Mouse (Mus musculus): ENCODE results near the gene Babam2. TPM values are rescaled to one million over a fixed set of nuclear protein-coding genes. Genes with fewer than 3 reads are reported as not detected.
"Not testable (repeated sequence)": the region's sequence is repeated elsewhere in the genome, so short reads cannot be mapped to it uniquely, and the experiment has no call there.

Babam2 gene
- total RNA-seq, 1 experiment = 33.9 TPM

DNA sequence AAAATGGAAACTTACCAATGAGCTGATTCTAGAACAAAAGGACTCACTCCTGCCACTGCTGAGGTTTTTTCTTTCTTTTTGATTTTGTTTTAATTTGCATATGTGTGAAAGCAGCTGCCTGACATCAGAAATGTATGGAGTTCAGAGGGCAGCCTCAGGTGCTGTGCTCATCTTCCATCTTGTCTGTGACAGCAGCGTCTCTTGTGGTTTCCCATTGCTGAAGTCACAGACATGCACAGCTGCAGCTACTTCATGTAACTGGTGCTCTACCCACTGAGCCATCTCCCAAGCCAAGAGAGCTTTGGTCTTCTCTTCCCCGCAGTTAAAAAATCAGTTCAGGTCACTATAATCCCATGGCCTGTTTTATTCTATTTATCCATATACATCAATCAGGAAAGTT lies 266.4 kb downstream of the Babam2 start:
- in situ Hi-C loops (cut with MboI; ENCODE audit: low sequenced_read_pairs in 2 of 2, unreplicated experiment in 2 of 2) = no loop called here
- Histone ChIP-seq H3K27ac (ENCODE audit: insufficient read depth, low read depth, low read length, poor library complexity, severe bottlenecking) (no peak overlapping the region), H3K4me3 (ENCODE audit: insufficient read depth in 1 of 2, low read depth in 1 of 2, low read length in 2 of 2, poor library complexity in 1 of 2, severe bottlenecking in 1 of 2) (no peak overlapping the region), H3K9me3 (ENCODE audit: control insufficient read depth, insufficient read depth, low read depth, low read length) (no peaks in the 10 kb centered on the region), H3K4me1 (ENCODE audit: control insufficient read depth in 2 of 2, insufficient read depth in 2 of 2, low read length in 2 of 2, poor library complexity in 1 of 2) (no peaks in the 10 kb centered on the region), H3K36me3 (ENCODE audit: control insufficient read depth, insufficient read depth, low read length, poor library complexity, severe bottlenecking) (no peaks in the 10 kb centered on the region), H3K9ac (ENCODE audit: insufficient read depth, low read depth, low read length, poor library complexity, severe bottlenecking) (no peak overlapping the region)
- TF ChIP-seq HCFC1 (IDR thresholded peaks at IDR 0.05; ENCODE audit: borderline replicate concordance, insufficient read depth, low read length) (no peak), CHD2 (IDR thresholded peaks at IDR 0.05; ENCODE audit: low read depth, low read length) (no peak), ZNF384 (IDR thresholded peaks at IDR 0.05; ENCODE audit: low read depth, low read length) (no peak), MAFK (IDR thresholded peaks at IDR 0.05; ENCODE audit: insufficient read depth, low read depth, low read length) (no peak), ZC3H11A (IDR thresholded peaks at IDR 0.05; ENCODE audit: borderline replicate concordance, low read depth, low read length) (no peak)
- DNase-seq (ENCODE audit: low read depth, low spot score) = no peak

DNA sequence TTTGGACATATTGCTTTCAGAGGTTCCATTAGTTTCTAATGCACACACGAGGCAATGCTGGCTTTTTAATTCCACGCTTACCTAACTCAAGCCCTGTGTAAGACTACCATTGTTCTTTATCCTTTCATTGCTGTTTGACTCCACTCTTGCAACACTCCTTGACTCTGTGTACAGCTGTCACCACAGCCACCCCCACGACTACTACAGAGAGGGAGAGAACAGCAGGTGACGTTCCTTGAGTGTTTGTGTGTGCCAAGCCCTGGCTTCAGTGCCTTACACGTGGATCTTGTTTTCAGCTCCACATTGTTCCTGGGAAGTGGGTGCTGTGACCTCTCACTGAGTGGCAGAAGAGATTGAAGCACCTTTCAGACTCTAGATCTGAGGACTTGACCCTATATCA lies 269.3 kb downstream of the Babam2 start:
- no peak for TF ChIP-seq MAFK (IDR thresholded peaks at IDR 0.05; ENCODE audit: insufficient read depth, low read depth, low read length)
- no peak for TF ChIP-seq ZNF384 (IDR thresholded peaks at IDR 0.05; ENCODE audit: low read depth, low read length)
- TF ChIP-seq ZC3H11A (IDR thresholded peaks at IDR 0.05; ENCODE audit: borderline replicate concordance, low read depth, low read length) = no peak
- TF ChIP-seq HCFC1 (IDR thresholded peaks at IDR 0.05; ENCODE audit: borderline replicate concordance, insufficient read depth, low read length) = no peak
- TF ChIP-seq CHD2 (IDR thresholded peaks at IDR 0.05; ENCODE audit: low read depth, low read length) = no peak
- no peak for DNase-seq (ENCODE audit: low read depth, low spot score)
- in situ Hi-C loops (cut with MboI; ENCODE audit: low sequenced_read_pairs in 2 of 2, unreplicated experiment in 2 of 2) = no loop called here
- no peak overlapping the region for H3K9ac ChIP-seq (ENCODE audit: insufficient read depth, low read depth, low read length, poor library complexity, severe bottlenecking)
- H3K4me3 ChIP-seq (ENCODE audit: insufficient read depth in 1 of 2, low read depth in 1 of 2, low read length in 2 of 2, poor library complexity in 1 of 2, severe bottlenecking in 1 of 2) = no peak overlapping the region
- no peak overlapping the region for H3K27ac ChIP-seq (ENCODE audit: insufficient read depth, low read depth, low read length, poor library complexity, severe bottlenecking)
- H3K36me3 ChIP-seq (ENCODE audit: control insufficient read depth, insufficient read depth, low read length, poor library complexity, severe bottlenecking) = no peaks in the 10 kb centered on the region
- H3K4me1 ChIP-seq (ENCODE audit: control insufficient read depth in 2 of 2, insufficient read depth in 2 of 2, low read length in 2 of 2, poor library complexity in 1 of 2) = no peaks in the 10 kb centered on the region
- no peaks in the 10 kb centered on the region for H3K9me3 ChIP-seq (ENCODE audit: control insufficient read depth, insufficient read depth, low read depth, low read length)

DNA sequence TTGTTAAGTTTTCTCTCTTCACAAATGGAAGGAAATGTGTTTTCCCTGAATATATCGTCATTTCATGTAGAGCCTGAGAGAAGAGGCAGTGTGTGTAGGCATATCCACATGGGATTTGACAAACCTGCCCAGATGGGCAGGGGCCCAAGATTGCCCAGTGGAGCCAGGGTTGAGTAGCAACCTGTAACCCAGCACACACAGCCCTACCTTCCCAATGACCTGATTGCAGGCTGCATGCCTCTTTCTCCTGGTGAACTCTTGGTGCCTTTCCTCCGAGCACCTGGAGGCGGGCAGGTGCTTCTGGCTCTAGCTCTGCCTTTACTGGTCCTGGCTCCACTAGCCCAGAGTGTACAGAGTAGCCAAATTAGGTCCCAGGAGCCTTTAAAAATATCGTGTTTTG lies 270.0 kb downstream of the Babam2 start:
- H3K9ac ChIP-seq (ENCODE audit: insufficient read depth, low read depth, low read length, poor library complexity, severe bottlenecking) = no peak overlapping the region
- no peak for DNase-seq (ENCODE audit: low read depth, low spot score)
- TF ChIP-seq CHD2 (IDR thresholded peaks at IDR 0.05; ENCODE audit: low read depth, low read length) (no peak), MAFK (IDR thresholded peaks at IDR 0.05; ENCODE audit: insufficient read depth, low read depth, low read length) (no peak), HCFC1 (IDR thresholded peaks at IDR 0.05; ENCODE audit: borderline replicate concordance, insufficient read depth, low read length) (no peak), ZC3H11A (IDR thresholded peaks at IDR 0.05; ENCODE audit: borderline replicate concordance, low read depth, low read length) (no peak), ZNF384 (IDR thresholded peaks at IDR 0.05; ENCODE audit: low read depth, low read length) (no peak)
- H3K9me3 ChIP-seq (ENCODE audit: control insufficient read depth, insufficient read depth, low read depth, low read length) = no peaks in the 10 kb centered on the region
- H3K4me1 ChIP-seq (ENCODE audit: control insufficient read depth in 2 of 2, insufficient read depth in 2 of 2, low read length in 2 of 2, poor library complexity in 1 of 2) = no peaks in the 10 kb centered on the region
- no peak overlapping the region for H3K4me3 ChIP-seq (ENCODE audit: insufficient read depth in 1 of 2, low read depth in 1 of 2, low read length in 2 of 2, poor library complexity in 1 of 2, severe bottlenecking in 1 of 2)
- in situ Hi-C loops (cut with MboI; ENCODE audit: low sequenced_read_pairs in 2 of 2, unreplicated experiment in 2 of 2) = no loop called here
- no peaks in the 10 kb centered on the region for H3K36me3 ChIP-seq (ENCODE audit: control insufficient read depth, insufficient read depth, low read length, poor library complexity, severe bottlenecking)
- no peak overlapping the region for H3K27ac ChIP-seq (ENCODE audit: insufficient read depth, low read depth, low read length, poor library complexity, severe bottlenecking)

DNA sequence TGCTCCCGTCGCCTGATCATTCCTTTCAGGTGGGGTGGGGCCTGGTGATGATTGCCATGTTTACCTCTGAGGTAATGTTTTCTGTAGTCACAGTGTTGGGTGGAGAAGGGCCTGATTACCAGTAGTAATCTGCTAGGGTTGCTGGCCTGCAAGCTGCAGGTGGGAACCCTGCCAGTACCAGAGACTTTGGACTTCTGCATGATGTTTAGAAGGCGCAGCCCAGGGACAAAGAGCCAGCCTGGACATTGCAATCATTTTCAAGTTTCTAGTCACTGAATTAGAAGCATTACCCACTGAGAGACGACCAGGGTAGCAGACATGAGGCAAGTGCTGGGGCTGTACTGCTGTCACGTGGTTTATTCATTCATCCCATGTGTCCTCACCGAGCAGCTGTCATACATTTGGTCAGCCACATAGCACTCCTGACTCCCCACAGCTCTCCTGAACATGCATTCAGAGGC lies 270.6 kb downstream of the Babam2 start:
- no peak overlapping the region for H3K9ac ChIP-seq (ENCODE audit: insufficient read depth, low read depth, low read length, poor library complexity, severe bottlenecking)

DNA sequence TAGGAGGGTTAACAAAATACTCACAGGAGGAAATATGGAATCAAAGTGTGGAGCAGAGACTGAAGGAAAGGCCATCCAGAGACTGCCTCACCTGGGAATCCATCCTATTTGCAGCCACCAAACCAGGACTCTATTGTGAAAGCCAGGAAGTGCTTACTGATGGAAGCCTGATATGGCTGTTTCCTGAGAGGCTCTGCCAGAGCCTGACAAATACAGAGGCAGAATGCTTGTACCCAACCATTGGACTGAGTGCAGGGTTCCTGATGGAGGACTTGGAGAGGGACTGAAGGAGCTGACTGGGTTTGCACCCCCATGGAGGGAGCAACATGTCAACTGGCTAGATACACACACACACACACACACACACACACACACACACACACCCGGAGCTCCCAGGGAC lies 274.9 kb downstream of the Babam2 start:
- in situ Hi-C loops (cut with MboI; ENCODE audit: low sequenced_read_pairs in 2 of 2, unreplicated experiment in 2 of 2); H3K9ac ChIP-seq (ENCODE audit: insufficient read depth, low read depth, low read length, poor library complexity, severe bottlenecking); H3K27ac ChIP-seq (ENCODE audit: insufficient read depth, low read depth, low read length, poor library complexity, severe bottlenecking); H3K4me3 ChIP-seq (ENCODE audit: insufficient read depth in 1 of 2, low read depth in 1 of 2, low read length in 2 of 2, poor library complexity in 1 of 2, severe bottlenecking in 1 of 2); H3K9me3 ChIP-seq (ENCODE audit: control insufficient read depth, insufficient read depth, low read depth, low read length); H3K4me1 ChIP-seq (ENCODE audit: control insufficient read depth in 2 of 2, insufficient read depth in 2 of 2, low read length in 2 of 2, poor library complexity in 1 of 2); H3K36me3 ChIP-seq (ENCODE audit: control insufficient read depth, insufficient read depth, low read length, poor library complexity, severe bottlenecking); DNase-seq (ENCODE audit: low read depth, low spot score): not testable (repeated sequence)

More for the DNA sequence above, 270.6 kb downstream of the Babam2 start:
- in situ Hi-C loops (cut with MboI; ENCODE audit: low sequenced_read_pairs in 2 of 2, unreplicated experiment in 2 of 2) = no loop called here
- no peak for DNase-seq (ENCODE audit: low read depth, low spot score)
- no peaks in the 10 kb centered on the region for H3K9me3 ChIP-seq (ENCODE audit: control insufficient read depth, insufficient read depth, low read depth, low read length)
- no peak overlapping the region for H3K4me3 ChIP-seq (ENCODE audit: insufficient read depth in 1 of 2, low read depth in 1 of 2, low read length in 2 of 2, poor library complexity in 1 of 2, severe bottlenecking in 1 of 2)
- H3K36me3 ChIP-seq (ENCODE audit: control insufficient read depth, insufficient read depth, low read length, poor library complexity, severe bottlenecking) = no peaks in the 10 kb centered on the region
- TF ChIP-seq CHD2 (IDR thresholded peaks at IDR 0.05; ENCODE audit: low read depth, low read length) (no peak), HCFC1 (IDR thresholded peaks at IDR 0.05; ENCODE audit: borderline replicate concordance, insufficient read depth, low read length) (no peak), ZC3H11A (IDR thresholded peaks at IDR 0.05; ENCODE audit: borderline replicate concordance, low read depth, low read length) (no peak), MAFK (IDR thresholded peaks at IDR 0.05; ENCODE audit: insufficient read depth, low read depth, low read length) (no peak), ZNF384 (IDR thresholded peaks at IDR 0.05; ENCODE audit: low read depth, low read length) (no peak)
- H3K4me1 ChIP-seq (ENCODE audit: control insufficient read depth in 2 of 2, insufficient read depth in 2 of 2, low read length in 2 of 2, poor library complexity in 1 of 2) = no peaks in the 10 kb centered on the region
- no peak overlapping the region for H3K27ac ChIP-seq (ENCODE audit: insufficient read depth, low read depth, low read length, poor library complexity, severe bottlenecking)

All from ES-E14 (cell line).